Mouse (Mus musculus) small intestine, adult 2 months (tissue): ENCODE results near the gene Tmem30b.

Experiments used
- CTCF ChIP-seq: fragments of 200-500 bp; IDR thresholded peaks from 2 replicates; pipeline ENCODE4 v1.5.1; 2012; ENCODE audit warnings: low read depth, mild to moderate bottlenecking, control low read depth, inconsistent platforms, low read length, moderate library complexity, mixed read lengths; ENCODE audit not compliant: insufficient replicate concordance, insufficient read length; ENCODE audit errors: extremely low read depth
- POLR2A ChIP-seq: fragments of 200-500 bp; IDR thresholded peaks from 2 replicates; pipeline ENCODE4 v1.6.1; 2012; ENCODE audit warnings: low read depth, mild to moderate bottlenecking, control low read depth, inconsistent platforms, low read length, moderate library complexity

DNA sequence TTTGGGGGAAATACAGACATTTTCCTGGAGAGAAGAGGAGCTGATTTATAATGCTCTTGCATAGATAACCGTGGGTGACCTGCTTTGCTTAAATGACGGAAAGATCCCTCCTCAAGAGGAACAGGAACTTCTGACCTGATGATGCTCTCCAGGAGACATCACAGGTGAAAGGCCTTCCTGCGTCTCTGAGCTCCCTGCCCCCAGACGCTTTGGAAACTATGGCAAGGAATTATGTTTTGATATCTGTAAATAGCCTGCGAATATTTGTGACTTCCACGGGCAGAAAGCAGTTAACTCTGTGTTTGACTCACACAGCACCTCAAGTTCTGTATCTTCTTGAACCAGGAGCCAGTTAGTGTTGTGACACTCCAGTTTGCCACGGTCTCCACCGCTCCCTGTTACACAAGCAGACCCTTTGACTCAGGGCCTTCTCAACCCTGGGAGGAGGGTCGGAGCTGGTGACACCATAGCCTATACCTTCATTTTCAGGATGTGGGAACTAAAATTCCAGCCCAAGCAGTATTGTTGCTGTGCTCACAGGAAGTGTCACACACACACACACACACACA, 48.1 kb upstream of the Tmem30b start:
- no peak for TF ChIP-seq CTCF
- no peak for TF ChIP-seq POLR2A
